Mouse (Mus musculus) erythroblast, embryonic 14.5 days (primary cell): ENCODE measurements around the gene Cpsf7.

Experiments used
- GATA1 ChIP-seq: IDR thresholded peaks from 2 replicates; pipeline ENCODE4 v1.6.1; 2012; ENCODE audit warnings: low read length, inconsistent platforms, mixed read lengths
- TAL1 ChIP-seq: IDR thresholded peaks from 3 replicates; pipeline ENCODE4 v1.6.1; 2012; ENCODE audit warnings: low read length, inconsistent platforms, mixed read lengths

DNA sequence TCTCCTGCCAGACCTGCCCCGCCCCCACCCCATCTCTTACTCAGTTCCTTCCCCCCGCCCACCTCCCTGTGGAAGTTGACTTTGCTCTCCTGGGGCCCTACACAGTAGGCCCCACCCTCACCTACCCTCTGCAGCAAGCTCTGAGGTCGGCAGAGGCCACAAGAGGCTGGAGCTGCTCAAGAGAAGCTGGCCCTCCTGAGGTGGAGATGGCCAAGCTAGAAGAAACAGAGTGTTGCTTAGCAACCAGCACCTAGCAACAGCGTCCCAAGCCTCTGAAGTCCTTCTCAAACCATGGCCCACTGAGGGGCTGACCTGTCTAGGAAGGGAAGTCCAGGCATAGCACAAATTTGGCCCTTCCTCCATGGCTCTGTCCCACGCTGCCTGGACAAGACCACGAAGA lies 42.4 kb upstream of the Cpsf7 start, which contains the start of gene Ppp1r32:
- no peak for TF ChIP-seq TAL1
- TF ChIP-seq GATA1, result no peak
